Mouse (Mus musculus): ENCODE measurements around the gene Sub1. TPM values are rescaled to one million over a fixed set of nuclear protein-coding genes. Genes with fewer than 3 reads are reported as not detected.

The Sub1 gene
- total RNA-seq (2014; rRNA removed) = 86.7 and 87.2 TPM in 2 replicates
- polyA plus RNA-seq (2015; fragmentation: Nextera tagmentation; extraction: Ambion mirVana) = 585 and 630 TPM in 2 replicates

DNA sequence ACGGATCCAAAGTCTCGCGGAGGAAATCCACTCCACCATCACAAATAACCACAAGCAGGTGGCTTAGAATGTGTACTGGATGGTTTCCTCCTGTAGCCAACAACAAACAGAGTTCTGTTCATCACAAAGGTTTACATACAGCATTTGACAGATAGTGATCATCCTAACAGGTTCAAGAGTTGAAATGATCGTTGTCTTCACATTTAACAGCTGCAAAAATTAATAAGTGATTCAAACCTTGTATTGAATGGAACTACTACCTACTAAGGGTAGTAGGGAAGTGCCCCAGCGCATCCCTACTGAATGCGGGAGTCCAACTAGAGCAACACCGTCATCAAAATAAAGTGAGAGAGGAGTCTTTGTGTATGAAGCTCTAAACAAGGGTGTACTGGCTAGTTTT, at the start of gene Sub1:
Sub1 (minus strand) TSS at position 101 of the 400 bp plus-strand sequence.
- WGBS = 93% methylated on average over 7 of the region's 7 CpGs
- no peak for TF ChIP-seq CTCF (IDR thresholded peaks at IDR 0.05; ENCODE audit: low read depth)
- Histone ChIP-seq H3K27ac (peak within 1 kb of the TSS; percentile 89), H3K4me1 (ENCODE audit: insufficient read depth, low read length) (peaks cover 8% of the 10 kb centered on the region; the same call in 1 of the 2 replicates), H3K4me3 (ENCODE audit: low read length) (peak within 1 kb of the TSS; percentile 100), H3K9me3 (ENCODE audit: low read length) (no peaks in the 10 kb centered on the region), H3K36me3 (ENCODE audit: insufficient read depth, low read length) (peaks cover 6% of the 10 kb centered on the region; the same call in 1 of the 2 replicates), H3K4me2 (ENCODE audit: low read depth, low read length) (peak within 1 kb of the TSS; percentile 89), H3K27me3 (ENCODE audit: insufficient read depth, low read length) (no peaks in the 10 kb centered on the region), H3K9ac (replicated peaks; ENCODE audit: low read length) (peak within 1 kb of the TSS; percentile 98)
- ATAC-seq = no peak
- DNase-seq (ENCODE audit: low spot score) = no peak

DNA sequence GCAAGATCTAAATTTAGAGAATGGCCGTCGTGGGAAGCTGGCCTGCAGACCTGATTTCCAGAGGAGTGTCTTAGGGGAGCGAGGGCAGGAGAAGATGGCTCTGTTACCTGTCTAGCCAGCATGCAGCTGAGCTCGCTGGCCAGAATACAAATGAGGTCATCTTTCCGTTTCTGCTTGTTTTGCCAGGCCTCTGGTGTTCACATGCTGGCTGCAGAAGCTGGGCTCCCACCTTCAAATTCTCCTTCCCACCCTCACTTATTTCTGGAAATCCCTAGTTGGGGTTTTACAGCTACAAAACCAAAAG, 43.6 kb upstream of the Sub1 start:
- H3K4me3 ChIP-seq (ENCODE audit: low read length) = no peak overlapping the region
- no peak overlapping the region for H3K4me2 ChIP-seq (ENCODE audit: low read depth, low read length)
- H3K4me1 ChIP-seq (ENCODE audit: insufficient read depth, low read length) = no peaks in the 10 kb centered on the region
- H3K9me3 ChIP-seq (ENCODE audit: low read length) = no peaks in the 10 kb centered on the region
- ATAC-seq = peak; percentile 33
- no peaks in the 10 kb centered on the region for H3K36me3 ChIP-seq (ENCODE audit: insufficient read depth, low read length)
- TF ChIP-seq CTCF (IDR thresholded peaks at IDR 0.05; ENCODE audit: low read depth) = no peak
- no peak overlapping the region for H3K9ac ChIP-seq (replicated peaks; ENCODE audit: low read length)
- DNase-seq (ENCODE audit: low spot score) = peak; percentile 25
- 51% methylated on average over 5 of the region's 5 CpGs for WGBS
- H3K27ac ChIP-seq = peak overlapping the region; percentile 51; the same call in 1 of the 2 replicates
- no peaks in the 10 kb centered on the region for H3K27me3 ChIP-seq (ENCODE audit: insufficient read depth, low read length)

DNA sequence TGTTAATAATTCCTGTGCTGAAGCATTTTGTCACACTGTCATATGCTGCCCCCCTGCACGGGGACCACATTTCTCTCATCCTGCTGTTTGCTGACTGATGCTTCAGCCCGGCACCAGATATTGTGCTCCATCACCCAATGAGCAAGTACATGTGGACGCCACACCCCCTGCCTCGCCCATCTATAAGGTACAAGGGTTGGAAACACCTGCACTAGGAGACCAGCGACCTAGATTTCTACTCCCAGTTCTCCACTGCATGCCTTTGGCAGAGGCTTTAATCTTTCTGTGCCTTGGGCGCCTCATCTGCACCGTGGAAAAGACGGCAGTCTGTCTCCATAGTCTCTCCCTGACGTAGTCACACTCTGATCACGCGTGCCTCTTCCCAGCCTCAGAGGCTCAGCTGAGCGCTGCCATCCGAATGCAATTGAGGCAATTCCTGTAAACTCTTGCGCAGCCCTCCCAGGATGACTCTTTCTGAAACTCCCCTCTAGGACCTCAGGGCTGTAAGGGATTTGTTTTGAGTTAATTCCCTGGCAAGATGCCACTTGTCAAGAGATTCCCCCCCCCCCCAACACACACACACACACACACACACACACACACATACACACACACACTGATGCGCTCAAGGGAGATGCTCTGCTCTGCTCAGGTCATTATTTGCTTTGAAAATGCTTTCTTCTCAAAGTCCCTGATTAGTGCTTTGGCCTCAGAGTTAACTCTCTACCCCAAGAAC, 43.1 kb upstream of the Sub1 start:
- no peak overlapping the region for H3K4me3 ChIP-seq (ENCODE audit: low read length)
- H3K4me2 ChIP-seq (ENCODE audit: low read depth, low read length) = 0 out of 2 replicates have a peak overlapping the region, but pooled peaks have one; percentile 8
- peak overlapping the region; percentile 51; the same call in 1 of the 2 replicates for H3K27ac ChIP-seq
- TF ChIP-seq CTCF (IDR thresholded peaks at IDR 0.05; ENCODE audit: low read depth) = no peak
- WGBS = 39% methylated on average over 15 of the region's 15 CpGs
- H3K36me3 ChIP-seq (ENCODE audit: insufficient read depth, low read length) = no peaks in the 10 kb centered on the region
- H3K9ac ChIP-seq (replicated peaks; ENCODE audit: low read length) = no peak overlapping the region
- peak; percentile 70 for DNase-seq (ENCODE audit: low spot score)
- no peaks in the 10 kb centered on the region for H3K9me3 ChIP-seq (ENCODE audit: low read length)
- peak; percentile 84 for ATAC-seq
- H3K4me1 ChIP-seq (ENCODE audit: insufficient read depth, low read length) = no peaks in the 10 kb centered on the region
- no peaks in the 10 kb centered on the region for H3K27me3 ChIP-seq (ENCODE audit: insufficient read depth, low read length)

DNA sequence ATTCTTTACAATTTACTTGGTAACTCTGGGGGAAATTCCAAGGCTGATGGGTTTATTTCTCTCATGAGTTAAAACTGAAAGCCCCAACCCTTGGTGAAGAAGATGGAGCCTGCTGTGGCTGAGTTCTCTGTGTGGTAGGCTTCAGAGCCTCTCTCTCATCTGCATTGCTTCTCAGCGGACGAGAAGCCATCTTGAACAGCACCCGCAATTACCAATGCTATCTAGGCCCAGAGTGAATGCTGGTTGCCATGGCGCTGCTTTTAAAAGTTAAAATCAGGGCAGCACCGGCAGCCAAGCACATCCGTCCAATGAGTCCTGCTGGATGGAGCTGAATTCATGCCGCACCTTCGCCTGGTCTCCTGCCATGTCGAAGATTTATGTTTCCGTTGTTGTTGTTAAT, 42.5 kb upstream of the Sub1 start:
- Histone ChIP-seq H3K27ac (peak overlapping the region; percentile 51; the same call in 1 of the 2 replicates), H3K4me3 (ENCODE audit: low read length) (no peak overlapping the region), H3K36me3 (ENCODE audit: insufficient read depth, low read length) (no peaks in the 10 kb centered on the region), H3K9ac (replicated peaks; ENCODE audit: low read length) (no peak overlapping the region), H3K4me2 (ENCODE audit: low read depth, low read length) (0 out of 2 replicates have a peak overlapping the region, but pooled peaks have one; percentile 8), H3K4me1 (ENCODE audit: insufficient read depth, low read length) (no peaks in the 10 kb centered on the region), H3K27me3 (ENCODE audit: insufficient read depth, low read length) (no peaks in the 10 kb centered on the region), H3K9me3 (ENCODE audit: low read length) (no peaks in the 10 kb centered on the region)
- 31% methylated on average over 10 of the region's 10 CpGs for WGBS
- ATAC-seq (peak; percentile 69), DNase-seq (ENCODE audit: low spot score) (peak; percentile 66)
- no peak for TF ChIP-seq CTCF (IDR thresholded peaks at IDR 0.05; ENCODE audit: low read depth)

- Histone ChIP-seq H3K27me3 (ENCODE audit: insufficient read depth, low read length) (no peaks in the 10 kb centered on the region), H3K9me3 (ENCODE audit: low read length) (no peaks in the 10 kb centered on the region), H3K9ac (replicated peaks; ENCODE audit: low read length) (no peak overlapping the region), H3K4me1 (ENCODE audit: insufficient read depth, low read length) (no peaks in the 10 kb centered on the region), H3K4me3 (ENCODE audit: low read length) (no peak overlapping the region), H3K4me2 (ENCODE audit: low read depth, low read length) (no peak overlapping the region), H3K36me3 (ENCODE audit: insufficient read depth, low read length) (no peaks in the 10 kb centered on the region), H3K27ac (no peak overlapping the region)
- TF ChIP-seq CTCF (IDR thresholded peaks at IDR 0.05; ENCODE audit: low read depth) = no peak
- 75% methylated on average over 10 of the region's 10 CpGs for whole genome bisulfite sequencing
- no peak for DNase-seq (ENCODE audit: low spot score)
- no peak for ATAC-seq
Observed at GRCm38 (mm10) chr15:12037866-12038625, 41.3 kb upstream of the Sub1 start.

DNA sequence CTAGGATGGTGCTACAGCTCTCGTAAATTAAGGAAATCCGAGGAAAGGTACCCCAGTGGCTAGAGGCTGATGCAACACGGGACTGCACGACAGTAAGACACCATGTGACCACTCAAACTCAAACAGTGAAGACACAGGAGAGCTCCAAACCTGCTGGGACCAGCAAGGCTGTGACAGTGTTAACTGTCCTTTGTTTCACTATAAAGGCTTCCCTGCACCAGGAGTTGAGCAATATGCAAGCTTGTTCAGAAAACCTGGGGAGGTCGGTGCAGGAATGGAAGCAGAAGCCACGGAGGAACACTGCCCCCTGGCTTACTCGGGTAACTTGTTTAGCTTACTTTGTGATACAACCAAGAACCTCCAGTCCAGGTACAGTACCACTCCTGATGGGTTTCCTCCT, 40.4 kb upstream of the Sub1 start:
- 56% methylated on average over 7 of the region's 7 CpGs for WGBS
- no peak overlapping the region for H3K9ac ChIP-seq (replicated peaks; ENCODE audit: low read length)
- TF ChIP-seq CTCF (IDR thresholded peaks at IDR 0.05; ENCODE audit: low read depth) = peak; percentile 47
- DNase-seq (ENCODE audit: low spot score) (peak; percentile 32), ATAC-seq (no peak)
- H3K36me3 ChIP-seq (ENCODE audit: insufficient read depth, low read length) = no peaks in the 10 kb centered on the region
- no peak overlapping the region for H3K4me2 ChIP-seq (ENCODE audit: low read depth, low read length)
- H3K27me3 ChIP-seq (ENCODE audit: insufficient read depth, low read length) = no peaks in the 10 kb centered on the region
- H3K4me3 ChIP-seq (ENCODE audit: low read length) = no peak overlapping the region
- no peak overlapping the region for H3K27ac ChIP-seq
- no peaks in the 10 kb centered on the region for H3K9me3 ChIP-seq (ENCODE audit: low read length)
- no peaks in the 10 kb centered on the region for H3K4me1 ChIP-seq (ENCODE audit: insufficient read depth, low read length)
